Mouse (Mus musculus) midbrain, embryonic 14.5 days (tissue): ENCODE data around the gene Olig2. TPM values are rescaled to one million over a fixed set of nuclear protein-coding genes. Genes with fewer than 3 reads are reported as not detected.
"Not testable (repeated sequence)": the region's sequence is repeated elsewhere in the genome, so short reads cannot be mapped to it uniquely, and the experiment has no call there.

Source experiments
- ATAC-seq: fragments of 200-750 bp; cut with Nextera tagmentation; 2 replicates; pipeline ENCODE4 v1.8.0; 2017; ENCODE audit warnings: moderate number of reproducible peaks, moderate library complexity; ENCODE audit not compliant: low FRiP score, low TSS enrichment
- DNase-seq: peaks from one replicate; pipeline ENCODE4 v3.0.0-alpha.2; 2015
- H3K27ac ChIP-seq: fragments of 300-500 bp; sonication (generic); replicated peaks from 2 replicates; pipeline ENCODE4 v1.5.1; 2014; ENCODE audit warnings: mild to moderate bottlenecking, low read depth, low read length, moderate library complexity
- H3K27me3 ChIP-seq: fragments of 300-500 bp; sonication (generic); 2 replicates; pipeline ENCODE4 v1.6.1; 2014; ENCODE audit warnings: low read length, control low read depth, mixed read lengths; ENCODE audit not compliant: control insufficient read depth, insufficient read depth
- H3K36me3 ChIP-seq: fragments of 300-500 bp; sonication (generic); 2 replicates; pipeline ENCODE4 v1.6.1; 2014; ENCODE audit warnings: low read length, control low read depth; ENCODE audit not compliant: control insufficient read depth, insufficient read depth
- H3K4me1 ChIP-seq: fragments of 300-500 bp; sonication (generic); 2 replicates; pipeline ENCODE4 v1.6.1; 2014; ENCODE audit warnings: mild to moderate bottlenecking, antibody characterized with exemption, low read length, control low read depth; ENCODE audit not compliant: control insufficient read depth, insufficient read depth
- H3K4me2 ChIP-seq: fragments of 300-500 bp; sonication (generic); 2 replicates; pipeline ENCODE4 v1.6.1; 2014; ENCODE audit warnings: mild to moderate bottlenecking, low read length, moderate library complexity
- H3K4me3 ChIP-seq: fragments of 300-500 bp; sonication (generic); replicated peaks from 2 replicates; pipeline ENCODE4 v1.5.1; 2014; ENCODE audit warnings: low read depth, low read length
- H3K9ac ChIP-seq: fragments of 300-500 bp; sonication (generic); replicated peaks from 2 replicates; pipeline ENCODE4 v1.6.1; 2014; ENCODE audit warnings: mild to moderate bottlenecking, low read length, moderate library complexity
- H3K9me3 ChIP-seq: fragments of 300-500 bp; sonication (generic); 2 replicates; pipeline ENCODE4 v1.6.1; 2016; ENCODE audit warnings: low read length, control low read depth, mixed read lengths; ENCODE audit not compliant: control insufficient read depth
- WGBS: fragments of 180-500 bp; shearing (Covaris S2); extraction: QIAGEN DNeasy Blood & Tissue Kit; methylation state at CpG from one replicate; pipeline ENCODE4 v1.1.7; 2014; 5-methylcytosine and 5-hydroxymethylcytosine counted together
- polyA plus RNA-seq: library from polyadenylated mRNA; unstranded; fragments of >200 nt; fragmentation: Nextera tagmentation; extraction: Ambion mirVana; gene quantifications from 2 replicates; pipeline ENCODE4 v1.2.1, GENCODE M21; 2014

Gene Olig2
- polyA plus RNA-seq, 1 experiment from 2014 or later: 5.6 TPM

DNA sequence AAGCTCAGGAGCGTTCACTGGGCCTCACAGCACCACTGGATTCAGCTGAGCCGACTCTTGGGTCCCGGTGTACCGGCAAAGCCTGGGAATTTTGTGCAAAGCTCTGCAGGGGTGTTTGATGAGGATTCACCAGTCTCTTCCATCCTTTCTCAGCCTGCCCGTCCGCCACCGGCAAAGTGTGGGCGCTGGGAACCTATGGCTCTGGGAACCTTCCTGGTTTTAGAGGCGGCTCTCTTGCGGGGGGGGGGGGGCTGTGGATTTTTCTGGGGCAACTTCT lies 3.8 kb downstream of the Olig2 start:
- Histone ChIP-seq H3K4me3 (0 out of 2 replicates have a peak overlapping the region, but pooled peaks have one; percentile 1), H3K9me3 (no peaks in the 10 kb centered on the region), H3K4me1 (peaks cover 17% of the 10 kb centered on the region), H3K36me3 (no peaks in the 10 kb centered on the region), H3K27ac (no peak overlapping the region), H3K4me2 (0 out of 2 replicates have a peak overlapping the region, but pooled peaks have one; percentile 6), H3K27me3 (peaks cover 98% of the 10 kb centered on the region), H3K9ac (no peak overlapping the region)
- ATAC-seq (no peak), DNase-seq (peak; percentile 33)
- 2% methylated on average over 10 of the region's 10 CpGs for WGBS

DNA sequence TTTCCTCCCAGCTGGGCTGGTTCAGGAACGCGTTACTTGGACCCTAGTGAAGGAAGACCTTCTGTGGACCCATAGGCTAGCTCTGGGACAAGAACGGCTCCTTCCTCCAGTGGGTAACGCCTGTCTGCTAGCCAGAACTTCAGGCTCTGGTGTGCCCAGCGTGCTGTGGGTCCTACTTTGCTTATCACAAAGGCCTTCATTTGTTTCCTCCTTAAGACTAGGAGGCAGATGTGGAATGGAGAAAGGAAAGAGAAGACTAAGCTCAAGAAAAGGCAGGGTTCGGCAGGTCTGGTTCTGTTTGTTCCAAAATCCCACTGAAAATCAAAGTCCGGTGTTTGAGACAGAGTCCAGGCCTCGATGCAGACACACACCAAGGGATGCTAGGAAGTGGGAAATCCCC lies 4.4 kb downstream of the Olig2 start:
- ATAC-seq (no peak), DNase-seq (no peak)
- Histone ChIP-seq H3K4me2 (no peak overlapping the region), H3K9me3 (no peaks in the 10 kb centered on the region), H3K4me3 (no peak overlapping the region), H3K9ac (no peak overlapping the region), H3K27ac (no peak overlapping the region), H3K36me3 (no peaks in the 10 kb centered on the region), H3K4me1 (peaks cover 16% of the 10 kb centered on the region), H3K27me3 (peaks cover 99% of the 10 kb centered on the region)
- 10% methylated on average over 8 of the region's 8 CpGs for WGBS

DNA sequence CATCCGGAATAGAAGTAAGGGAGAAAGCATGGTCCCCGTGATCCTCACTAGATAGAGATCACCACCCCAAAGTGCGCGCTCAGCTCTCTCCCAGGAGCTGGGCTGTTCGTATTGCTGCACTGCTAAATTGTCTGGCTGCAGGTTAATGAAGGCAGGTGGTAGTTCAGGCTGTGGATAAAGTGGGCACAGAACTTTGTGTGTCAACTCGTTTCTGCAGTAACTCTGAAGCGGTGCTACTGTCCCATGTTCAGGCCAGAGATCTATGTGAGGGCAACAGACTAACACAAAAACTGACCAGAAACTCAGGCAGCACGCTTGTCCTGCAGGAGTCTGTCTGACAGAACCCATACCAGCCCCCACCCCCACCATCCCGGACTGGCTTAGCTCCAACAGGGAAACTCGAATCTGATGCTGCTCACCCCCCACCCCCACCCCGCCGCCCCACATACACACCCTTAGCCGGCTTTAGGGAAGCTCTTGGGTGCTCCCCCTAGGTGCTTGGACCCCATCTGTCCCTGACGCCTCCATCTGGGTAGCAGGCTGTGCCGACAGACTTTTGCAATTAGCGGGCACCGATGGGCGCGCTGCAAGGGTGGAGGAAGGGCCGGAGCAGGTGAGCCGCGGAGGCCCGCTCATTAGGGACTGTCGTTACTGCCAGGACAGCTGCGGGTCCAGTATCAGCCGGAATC lies 6.7 kb downstream of the Olig2 start:
- DNase-seq (peak; percentile 42), ATAC-seq (peak; percentile 37; the same call in 1 of the 2 replicates)
- Histone ChIP-seq H3K36me3 (no peaks in the 10 kb centered on the region), H3K27me3 (peaks cover 96% of the 10 kb centered on the region), H3K27ac (no peak overlapping the region), H3K4me1 (peaks cover 8% of the 10 kb centered on the region), H3K4me3 (peak overlapping the region; percentile 3; the same call in 1 of the 2 replicates), H3K9me3 (no peaks in the 10 kb centered on the region), H3K4me2 (peak overlapping the region; percentile 17; the same call in 1 of the 2 replicates), H3K9ac (peak overlapping the region; percentile 20; the same call in 1 of the 2 replicates)
- 2% methylated on average over 26 of the region's 26 CpGs for WGBS

DNA sequence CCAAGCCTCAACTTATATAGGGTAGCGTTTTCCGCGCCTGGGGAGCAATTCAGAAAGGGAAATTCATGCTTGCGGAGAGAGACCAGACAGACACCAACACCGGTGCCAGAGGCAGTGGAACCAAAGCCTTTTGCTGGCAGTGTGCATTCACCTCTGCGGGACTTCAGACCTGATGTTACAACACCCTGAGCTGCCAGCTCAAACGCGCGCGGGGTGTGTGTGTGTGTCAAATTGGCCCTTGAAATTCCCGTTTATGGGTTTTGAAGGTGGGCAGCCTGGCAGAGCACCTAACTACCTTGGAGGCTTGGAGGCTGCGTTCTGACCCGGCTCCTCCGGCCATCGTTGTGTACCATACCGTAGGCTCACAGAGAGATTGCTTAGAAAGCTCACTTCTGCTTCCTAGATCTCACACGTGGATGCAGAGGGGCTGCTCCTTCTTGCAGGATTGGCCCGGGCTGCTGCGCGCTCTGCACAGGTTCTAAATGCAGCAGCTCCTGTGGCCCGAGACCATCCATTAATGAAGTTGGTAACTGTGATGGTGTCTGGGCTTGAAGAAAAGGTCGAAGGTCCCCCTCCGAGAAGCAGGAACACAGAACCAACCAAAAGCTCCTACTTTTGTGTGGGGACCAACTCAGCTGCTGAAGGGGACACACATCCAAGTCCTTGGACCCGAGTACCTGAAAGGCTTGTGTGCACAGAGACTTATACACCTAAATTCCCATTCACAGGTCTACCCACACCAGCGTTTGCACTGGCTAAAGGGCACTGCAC lies 7.4 kb downstream of the Olig2 start:
- Histone ChIP-seq H3K9me3 (no peaks in the 10 kb centered on the region), H3K4me1 (peaks cover 8% of the 10 kb centered on the region), H3K27ac (no peak overlapping the region), H3K9ac (peak overlapping the region; percentile 20; the same call in 1 of the 2 replicates), H3K27me3 (peaks cover 96% of the 10 kb centered on the region), H3K4me3 (peak overlapping the region; percentile 3; the same call in 1 of the 2 replicates), H3K36me3 (no peaks in the 10 kb centered on the region), H3K4me2 (peak overlapping the region; percentile 17; the same call in 1 of the 2 replicates)
- DNase-seq (peak; percentile 19), ATAC-seq (0 out of 2 replicates have a peak, but pooled peaks have one; percentile 11)
- 2% methylated on average over 25 of the region's 25 CpGs for WGBS

DNA sequence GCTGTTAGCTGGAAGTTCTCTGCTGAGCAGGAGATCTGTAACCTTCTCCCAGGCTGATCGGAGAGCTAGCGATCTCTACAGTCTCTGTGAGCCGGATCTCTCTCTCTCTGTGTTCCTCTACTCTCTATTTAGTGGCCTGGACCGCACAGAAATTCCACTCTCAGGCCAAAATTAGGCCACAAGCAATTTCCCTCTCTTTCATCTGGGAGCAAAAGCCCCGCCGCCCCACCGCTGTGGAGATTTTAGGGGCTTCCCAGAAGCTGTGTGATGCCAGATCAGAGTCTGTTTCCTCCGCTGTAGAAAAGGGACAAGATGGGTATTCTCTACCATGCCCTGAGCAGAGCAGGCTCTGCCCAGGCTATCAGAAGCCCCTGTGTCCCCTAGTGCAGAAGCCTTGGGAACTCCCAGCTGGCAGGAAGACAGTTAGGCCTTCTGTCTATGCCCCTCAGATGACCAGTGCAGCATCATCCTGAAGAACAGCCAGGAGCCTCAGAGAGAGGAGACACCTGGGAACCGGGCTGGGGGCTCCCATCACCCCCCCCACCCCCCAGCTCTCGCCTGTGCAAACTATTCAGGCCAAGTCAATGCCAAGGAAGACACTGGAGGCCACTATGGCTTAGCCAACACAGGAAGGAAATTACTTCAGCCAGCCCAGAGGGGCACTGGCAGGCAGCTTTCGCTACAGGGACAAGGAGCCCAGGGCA lies 8.1 kb downstream of the Olig2 start:
- peaks cover 94% of the 10 kb centered on the region for H3K27me3 ChIP-seq
- DNase-seq: no peak
- H3K9me3 ChIP-seq: no peaks in the 10 kb centered on the region
- H3K27ac ChIP-seq: no peak overlapping the region
- WGBS: 9% methylated on average over 11 of the region's 11 CpGs
- no peak overlapping the region for H3K4me3 ChIP-seq
- ATAC-seq: no peak
- H3K9ac ChIP-seq: no peak overlapping the region
- H3K4me1 ChIP-seq: peaks cover 8% of the 10 kb centered on the region
- H3K4me2 ChIP-seq: no peak overlapping the region
- no peaks in the 10 kb centered on the region for H3K36me3 ChIP-seq

DNA sequence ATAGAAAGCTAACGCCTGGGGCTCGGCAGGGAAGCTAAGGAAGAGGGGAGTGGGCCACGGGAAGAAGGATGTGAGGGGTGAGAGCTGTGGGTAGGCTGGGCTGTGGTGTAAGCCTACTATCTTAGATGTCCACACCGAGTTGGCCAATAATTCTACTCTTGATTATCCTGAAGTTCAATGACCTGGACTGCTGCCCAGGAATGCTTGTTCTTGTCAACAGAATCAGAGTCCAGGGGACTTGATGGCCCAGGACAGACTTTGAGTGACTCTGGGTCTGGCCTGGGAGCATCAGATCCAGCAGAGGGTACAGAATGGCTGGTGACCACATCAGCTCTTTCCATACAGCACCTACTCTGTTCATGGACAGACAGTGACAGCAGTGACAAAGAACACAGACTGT lies 13.8 kb downstream of the Olig2 start:
- 57% methylated on average over 4 of the region's 4 CpGs for WGBS
- Histone ChIP-seq H3K4me1 (no peaks in the 10 kb centered on the region), H3K36me3 (no peaks in the 10 kb centered on the region), H3K27me3 (peaks cover 61% of the 10 kb centered on the region), H3K4me2 (no peak overlapping the region), H3K9ac (no peak overlapping the region), H3K4me3 (no peak overlapping the region), H3K27ac (no peak overlapping the region), H3K9me3 (no peaks in the 10 kb centered on the region)
- DNase-seq (no peak), ATAC-seq (no peak)

DNA sequence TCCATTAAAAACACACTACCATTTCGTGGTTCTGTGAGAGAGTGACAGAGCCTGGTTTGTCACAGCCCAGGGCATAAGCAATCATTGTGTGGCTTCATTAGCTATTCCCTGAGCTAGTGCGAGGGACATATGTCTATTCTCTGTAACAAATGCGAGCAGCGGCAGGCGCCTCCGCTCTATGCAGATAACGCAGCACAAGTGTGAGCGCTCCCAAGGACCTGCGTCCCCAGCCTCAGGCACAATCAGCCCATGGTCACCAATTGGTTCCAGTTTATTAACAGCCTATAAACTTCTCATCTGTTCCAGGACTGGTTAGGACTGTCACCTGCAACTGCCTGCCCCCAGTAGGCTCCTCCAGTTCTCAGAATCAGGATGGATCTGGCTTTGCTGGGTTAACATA lies 21.0 kb downstream of the Olig2 start:
- Histone ChIP-seq H3K27me3 (peaks cover 26% of the 10 kb centered on the region), H3K36me3 (no peaks in the 10 kb centered on the region), H3K9ac (no peak overlapping the region), H3K4me3 (no peak overlapping the region), H3K4me2 (no peak overlapping the region), H3K4me1 (0 out of 2 replicates have a peak, but pooled peaks cover 4% of the 10 kb centered on the region), H3K9me3 (no peaks in the 10 kb centered on the region), H3K27ac (0 out of 2 replicates have a peak overlapping the region, but pooled peaks have one; percentile 20)
- DNase-seq (peak; percentile 73), ATAC-seq (peak; percentile 60; the same call in 1 of the 2 replicates)
- 9% methylated on average over 9 of the region's 9 CpGs for WGBS

DNA sequence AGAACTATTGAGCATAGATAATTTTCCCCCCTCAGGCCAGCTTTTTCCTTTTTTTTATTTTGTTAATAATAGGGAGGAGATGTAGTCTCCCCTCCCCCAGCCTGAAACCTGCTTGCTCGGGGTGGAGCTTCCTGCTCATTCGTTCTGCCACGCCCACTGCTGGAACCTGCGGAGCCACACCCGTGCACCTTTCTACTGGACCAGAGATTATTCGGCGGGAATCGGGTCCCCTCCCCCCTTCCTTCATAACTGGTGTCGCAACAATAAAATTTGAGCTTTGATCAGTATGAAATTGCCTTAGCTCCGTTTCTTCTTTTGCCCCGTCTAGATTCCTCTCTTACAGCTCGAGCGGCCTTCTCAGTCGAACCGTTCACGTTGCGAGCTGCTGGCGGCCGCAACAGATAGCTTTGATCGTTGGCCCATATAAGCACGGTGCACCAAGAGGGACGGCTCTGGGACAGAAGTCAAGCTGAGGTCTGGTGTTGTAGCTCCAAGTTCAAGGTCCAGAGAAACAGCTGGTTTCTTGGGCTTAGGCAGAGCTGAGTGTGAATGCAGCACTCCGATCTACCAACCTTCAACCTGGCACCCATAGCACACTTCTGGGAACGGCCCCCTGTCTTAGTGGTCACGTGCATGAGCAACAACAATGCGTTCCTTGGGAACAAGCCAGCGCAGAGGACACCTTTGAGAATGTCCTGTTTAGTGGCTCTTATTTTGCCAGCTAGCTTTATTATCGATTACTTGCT lies 30.3 kb downstream of the Olig2 start:
- H3K4me2 ChIP-seq, H3K27ac ChIP-seq, H3K9me3 ChIP-seq, H3K4me1 ChIP-seq, ATAC-seq, H3K9ac ChIP-seq, H3K36me3 ChIP-seq, H3K4me3 ChIP-seq: not testable (repeated sequence)
- 1% methylated on average over 17 of the region's 28 CpGs for WGBS
- peaks cover 25% of the 10 kb centered on the region for H3K27me3 ChIP-seq
- DNase-seq: peak; percentile 21
